Mouse (Mus musculus) retina, postnatal 1 day (tissue): ENCODE data around the gene Defb19.

Experiments used
- DNase-seq: peaks from one replicate; pipeline ENCODE4 v3.0.0-alpha.2; 2012

Defb19 gene

GRCm38 (mm10) chr2:152580612-152581011 lies 500 bp upstream of the Defb19 start:
- DNase-seq = no peak

GRCm38 (mm10) chr2:152573484-152573883 lies 6.6 kb downstream of the Defb19 start:
- DNase-seq = no peak

GRCm38 (mm10) chr2:152572114-152572794 lies 7.9 kb downstream of the Defb19 start, which contains the start of gene Defb21:
Gene Defb21, plus strand, starts transcription at chr2:152572744.
- no peak for DNase-seq

GRCm38 (mm10) chr2:152570313-152570712 lies 9.8 kb downstream of the Defb19 start:
- no peak for DNase-seq

- DNase-seq = peak; percentile 14
Observed at GRCm38 (mm10) chr2:152569881-152570280, 10.2 kb downstream of the Defb19 start.

GRCm38 (mm10) chr2:152569038-152569437 lies 11.1 kb downstream of the Defb19 start, which contains the start of gene Gm17416:
Gene Gm17416, plus strand, starts transcription at chr2:152569338.
- DNase-seq = no peak

- no peak for DNase-seq
Observed at GRCm38 (mm10) chr2:152556655-152557054, 23.5 kb downstream of the Defb19 start.

GRCm38 (mm10) chr2:152553774-152554423 lies 26.2 kb downstream of the Defb19 start:
- peak; percentile 71 for DNase-seq

GRCm38 (mm10) chr2:152548124-152548523 lies 32.0 kb downstream of the Defb19 start:
- no peak for DNase-seq

- peak; percentile 71 for DNase-seq
Observed at GRCm38 (mm10) chr2:152544691-152545090, 35.4 kb downstream of the Defb19 start.

GRCm38 (mm10) chr2:152543478-152543877 lies 36.6 kb downstream of the Defb19 start:
- no peak for DNase-seq

- DNase-seq = no peak
Observed at GRCm38 (mm10) chr2:152542897-152543296, 37.2 kb downstream of the Defb19 start.

GRCm38 (mm10) chr2:152541979-152542378 lies 38.1 kb downstream of the Defb19 start:
- no peak for DNase-seq

- DNase-seq = peak; percentile 40
Observed at GRCm38 (mm10) chr2:152539944-152540710, 40.0 kb downstream of the Defb19 start, which contains the start of gene Defb29. Gene Defb29, minus strand, starts transcription at chr2:152540098.
